Mouse (Mus musculus) liver, embryonic 13.5 days (tissue): ENCODE measurements around the gene Gpc6. TPM values are rescaled to one million over a fixed set of nuclear protein-coding genes. Genes with fewer than 3 reads are reported as not detected.

Experiments used
- ATAC-seq: fragments of 200-750 bp; cut with Nextera tagmentation; 2 replicates; pipeline ENCODE4 v1.8.0; 2017; ENCODE audit warnings: low read depth, mild to moderate bottlenecking, moderate number of reproducible peaks, moderate library complexity
- DNase-seq: peaks from one replicate; pipeline ENCODE4 v3.0.0; 2022
- H3K27ac ChIP-seq: fragments of 300-500 bp; sonication (generic); 2 replicates; pipeline ENCODE4 v1.5.1; 2015; ENCODE audit warnings: moderate library complexity, mild to moderate bottlenecking, inconsistent platforms
- H3K27me3 ChIP-seq: fragments of 300-500 bp; sonication (generic); 2 replicates; pipeline ENCODE4 v1.6.1; 2015; ENCODE audit warnings: mild to moderate bottlenecking, inconsistent platforms
- H3K36me3 ChIP-seq: fragments of 300-500 bp; sonication (generic); 2 replicates; pipeline ENCODE4 v1.6.1; 2015; ENCODE audit warnings: mild to moderate bottlenecking, inconsistent platforms
- H3K4me1 ChIP-seq: fragments of 300-500 bp; sonication (generic); replicated peaks from 2 replicates; pipeline ENCODE4 v1.6.1; 2015; ENCODE audit warnings: inconsistent platforms
- H3K4me2 ChIP-seq: fragments of 300-500 bp; sonication (generic); 2 replicates; pipeline ENCODE4 v1.6.1; 2015; ENCODE audit warnings: inconsistent platforms, mild to moderate bottlenecking, moderate library complexity
- H3K4me3 ChIP-seq: fragments of 300-500 bp; sonication (generic); replicated peaks from 2 replicates; pipeline ENCODE4 v1.5.1; 2015; ENCODE audit warnings: mild to moderate bottlenecking, inconsistent platforms
- H3K9ac ChIP-seq: fragments of 300-500 bp; sonication (generic); 2 replicates; pipeline ENCODE4 v1.6.1; 2015; ENCODE audit warnings: mild to moderate bottlenecking, inconsistent platforms
- H3K9me3 ChIP-seq: fragments of 300-500 bp; sonication (generic); replicated peaks from 2 replicates; pipeline ENCODE4 v1.6.1; 2016; ENCODE audit warnings: inconsistent platforms
- WGBS: fragments of 180-500 bp; shearing (Covaris S2); methylation state at CpG from one replicate; pipeline ENCODE4 v1.1.7; 2015; ENCODE audit not compliant: insufficient replicate concordance; 5-methylcytosine and 5-hydroxymethylcytosine counted together
- microRNA-seq: library from miRNA; unstranded; fragments of <30 nt; microRNA quantifications from one replicate; pipeline ENCODE4, GENCODE M21; 2016
- polyA plus RNA-seq: library from polyadenylated mRNA; unstranded; fragments of >200 nt; fragmentation: Nextera tagmentation; extraction: Ambion mirVana; gene quantifications from 2 replicates; pipeline ENCODE4 v1.2.1, GENCODE M21; 2015

The Gpc6 gene
- polyA plus RNA-seq, 1 experiment from 2014 or later: 3.3 TPM

DNA sequence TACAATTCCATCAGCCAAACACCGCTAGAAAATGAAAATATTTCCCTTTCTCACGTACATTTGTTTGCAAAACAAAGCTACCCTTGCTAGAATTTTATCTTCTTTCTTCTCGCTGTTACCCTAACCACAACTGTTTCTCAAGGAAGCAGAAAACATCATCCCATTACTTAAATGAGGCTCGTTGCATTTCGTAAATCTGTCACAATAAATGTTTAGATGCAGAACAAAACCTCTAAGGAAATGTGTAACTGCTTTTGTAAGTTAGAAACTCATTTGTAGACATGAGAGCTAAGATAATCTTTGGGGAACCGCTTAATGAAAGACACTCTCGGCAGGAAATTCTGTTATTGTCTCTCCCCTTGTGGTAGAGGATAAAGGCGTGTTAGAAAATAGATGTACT, 1088.1 kb downstream of the Gpc6 start:
- 54% methylated on average over 8 of the region's 8 CpGs for WGBS
- Histone ChIP-seq H3K4me3 (no peak overlapping the region), H3K4me2 (no peak overlapping the region), H3K9ac (no peak overlapping the region), H3K27me3 (no peaks in the 10 kb centered on the region), H3K36me3 (no peaks in the 10 kb centered on the region), H3K27ac (no peak overlapping the region), H3K9me3 (no peaks in the 10 kb centered on the region), H3K4me1 (no peaks in the 10 kb centered on the region)
- DNase-seq (no peak), ATAC-seq (no peak)

DNA sequence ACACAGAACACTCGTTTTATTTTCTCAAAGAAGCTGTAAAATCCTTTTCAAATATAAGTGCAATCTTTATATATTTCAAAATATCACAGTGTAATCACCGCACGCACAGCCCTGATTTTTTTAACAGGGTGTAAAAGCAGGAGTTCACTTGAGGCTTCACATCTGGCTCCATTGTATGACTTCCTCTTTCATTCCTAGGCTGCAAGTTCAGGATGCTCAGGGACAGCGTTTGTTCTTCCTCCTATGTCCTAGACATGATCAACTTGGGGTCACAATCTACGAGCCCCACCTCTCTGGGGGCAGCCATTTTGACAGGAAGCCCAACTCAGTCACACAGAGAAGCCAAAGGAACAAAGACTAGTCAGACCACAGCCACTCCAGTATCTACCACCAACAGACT, 1094.2 kb downstream of the Gpc6 start:
- WGBS: 48% methylated on average over 5 of the region's 5 CpGs
- H3K4me3 ChIP-seq: no peak overlapping the region
- DNase-seq: no peak
- H3K27me3 ChIP-seq: no peaks in the 10 kb centered on the region
- no peak for ATAC-seq
- H3K36me3 ChIP-seq: no peaks in the 10 kb centered on the region
- no peak overlapping the region for H3K4me2 ChIP-seq
- H3K9ac ChIP-seq: no peak overlapping the region
- H3K27ac ChIP-seq: no peak overlapping the region
- no peaks in the 10 kb centered on the region for H3K9me3 ChIP-seq
- no peaks in the 10 kb centered on the region for H3K4me1 ChIP-seq

DNA sequence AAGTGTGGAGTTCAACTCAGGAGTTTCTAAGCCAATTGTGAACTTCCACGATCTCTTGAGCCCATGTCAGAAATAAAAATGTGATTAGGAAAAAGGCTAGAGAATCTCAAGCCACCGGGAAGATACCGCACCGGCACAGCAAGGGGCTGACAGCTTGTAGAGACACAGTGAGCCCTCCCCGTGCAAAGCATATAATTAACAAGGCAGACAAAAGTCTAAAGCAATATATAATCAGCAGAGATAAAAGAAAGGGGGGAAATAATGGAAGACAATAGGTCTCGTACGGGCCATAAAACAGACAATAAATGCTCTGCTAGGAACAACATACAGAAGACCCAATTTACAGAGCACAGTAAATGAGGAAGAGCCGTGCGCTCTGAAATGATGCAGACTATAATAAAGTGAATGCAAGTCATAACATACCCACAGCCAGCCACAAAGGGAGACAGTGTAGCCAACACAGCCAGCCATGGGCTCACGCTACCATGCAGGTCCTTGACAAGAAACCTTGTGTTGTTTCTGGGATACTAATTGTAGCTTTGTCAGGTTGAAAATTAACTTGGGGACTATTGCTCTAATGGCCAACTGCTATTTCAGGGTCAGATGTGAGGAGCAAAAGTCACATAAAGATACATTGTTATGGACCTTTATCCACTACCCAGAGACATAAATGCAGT, 1096.9 kb downstream of the Gpc6 start:
- H3K36me3 ChIP-seq: no peaks in the 10 kb centered on the region
- H3K27ac ChIP-seq: no peak overlapping the region
- no peaks in the 10 kb centered on the region for H3K27me3 ChIP-seq
- H3K9ac ChIP-seq: no peak overlapping the region
- H3K9me3 ChIP-seq: no peaks in the 10 kb centered on the region
- H3K4me1 ChIP-seq: no peaks in the 10 kb centered on the region
- no peak for DNase-seq
- ATAC-seq: no peak
- no peak overlapping the region for H3K4me3 ChIP-seq
- no peak overlapping the region for H3K4me2 ChIP-seq
- 68% methylated on average over 10 of the region's 10 CpGs for WGBS

Small RNAs within 50 kb of the gene (microRNA-seq; reads per million reads assigned to microRNA genes)
- gene Mir6239: not detected
